Mouse (Mus musculus) spleen, postnatal 14 days (tissue): Measurements from ENCODE around the gene Gm12888.
"Not testable (repeated sequence)": the region's sequence is repeated elsewhere in the genome, so short reads cannot be mapped to it uniquely, and the experiment has no call there.

ENCODE experiments used
- DNase-seq, 2 experiments: peaks; one replicate each; pipeline ENCODE4 v3.0.0; 2021 to 2022; ENCODE audit warnings: low spot score in 2 of 2

The Gm12888 gene

GRCm38 (mm10) chr4:121324817-121325216 is at the start of gene Gm12888:
Gene Gm12888, minus strand, starts transcription at chr4:121324917.
- not testable (repeated sequence) for DNase-seq
